Mouse (Mus musculus): Measurements from ENCODE around the gene Sept1.
"Not testable (repeated sequence)": the region's sequence is repeated elsewhere in the genome, so short reads cannot be mapped to it uniquely, and the experiment has no call there.

The Sept1 gene

GRCm38 (mm10) chr7:127192989-127193388, 39.9 kb downstream of the Sept1 start:
- no peak for DNase-seq

GRCm38 (mm10) chr7:127190672-127191071, 42.3 kb downstream of the Sept1 start:
- DNase-seq, result no peak

DNA sequence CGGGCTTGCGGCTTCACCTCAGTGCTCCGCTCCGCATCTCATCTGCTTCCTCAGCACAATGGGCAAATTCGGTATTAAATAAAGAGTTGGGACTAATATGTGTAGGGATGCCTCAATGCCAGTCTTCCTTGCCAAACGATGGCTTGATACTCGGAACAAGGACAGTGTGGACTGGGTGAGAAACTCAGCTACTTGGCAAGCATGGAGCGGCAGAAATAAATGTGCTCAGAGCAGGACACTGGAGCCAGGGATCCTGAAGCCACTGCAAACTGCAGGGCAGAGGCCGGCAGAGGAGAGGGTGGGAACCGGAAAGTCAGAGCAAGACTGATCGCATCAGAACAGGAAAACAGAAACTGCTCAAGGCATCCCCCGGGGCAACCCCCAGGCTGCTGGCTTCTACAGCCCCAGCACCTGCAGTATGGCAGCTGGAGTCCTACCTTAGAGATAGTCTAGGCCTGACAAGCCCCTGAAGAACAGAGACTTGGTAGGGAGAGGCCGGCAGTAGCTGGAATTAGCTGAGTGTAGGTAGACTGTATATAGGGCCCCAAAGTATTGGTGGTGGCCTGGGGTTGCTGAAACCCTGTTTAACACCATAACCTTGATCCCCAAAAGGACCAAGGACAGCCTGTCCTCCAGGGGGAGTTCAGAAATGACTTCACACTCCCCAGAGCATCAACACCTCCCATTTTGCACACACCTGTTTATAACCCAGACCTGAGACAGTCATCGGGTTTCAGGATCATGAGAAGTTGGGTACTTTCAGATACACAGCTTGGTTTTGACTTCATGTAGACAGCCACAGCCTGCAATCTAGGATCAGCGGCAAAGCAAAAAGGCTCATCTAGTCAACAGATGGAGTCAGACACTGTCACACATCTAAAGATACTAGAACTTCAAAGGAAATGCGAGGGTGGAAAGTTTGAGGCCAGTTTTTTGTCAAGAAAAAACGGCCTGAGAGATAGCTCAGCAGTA, 44.3 kb downstream of the Sept1 start:
- no peak for DNase-seq

DNA sequence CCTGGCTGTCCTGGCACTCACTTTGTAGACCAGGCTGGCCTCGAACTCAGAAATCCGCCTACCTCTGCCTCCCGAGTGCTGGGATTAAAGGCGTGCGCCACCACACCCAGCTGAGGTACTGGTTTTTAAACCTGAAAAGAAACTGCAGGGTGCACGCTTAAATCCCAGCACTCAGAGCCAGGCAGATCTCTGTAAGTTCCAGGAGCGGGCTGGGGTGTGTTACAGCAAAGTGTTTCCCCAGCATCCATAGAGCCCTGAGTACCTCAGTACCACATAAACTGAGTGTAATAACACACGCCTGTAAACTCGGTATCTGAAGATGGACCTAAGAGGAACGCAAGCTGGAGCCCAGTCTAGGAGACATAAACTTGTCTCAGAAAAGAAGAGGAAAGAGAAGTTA, 45.6 kb downstream of the Sept1 start:
- no peak for DNase-seq

DNA sequence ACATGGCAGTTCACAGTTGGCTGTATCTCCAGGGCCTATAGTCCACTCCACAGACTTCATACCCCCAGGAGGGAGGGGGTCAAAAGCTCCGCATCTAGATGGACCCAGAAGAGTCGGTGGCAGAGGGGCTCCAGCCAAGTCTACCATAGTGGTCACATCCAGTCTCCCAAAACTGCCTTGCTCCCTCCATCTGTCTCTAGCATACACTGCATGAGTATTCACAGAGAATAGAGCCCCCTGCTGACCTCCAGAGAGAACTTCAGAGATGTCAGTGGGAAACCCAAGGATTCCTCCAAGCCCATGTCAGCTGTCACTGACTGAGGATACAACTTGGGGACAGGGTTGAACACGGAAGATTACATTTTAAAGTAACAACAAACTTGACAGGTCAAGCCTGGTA, 47.3 kb downstream of the Sept1 start:
- no peak for DNase-seq

DNA sequence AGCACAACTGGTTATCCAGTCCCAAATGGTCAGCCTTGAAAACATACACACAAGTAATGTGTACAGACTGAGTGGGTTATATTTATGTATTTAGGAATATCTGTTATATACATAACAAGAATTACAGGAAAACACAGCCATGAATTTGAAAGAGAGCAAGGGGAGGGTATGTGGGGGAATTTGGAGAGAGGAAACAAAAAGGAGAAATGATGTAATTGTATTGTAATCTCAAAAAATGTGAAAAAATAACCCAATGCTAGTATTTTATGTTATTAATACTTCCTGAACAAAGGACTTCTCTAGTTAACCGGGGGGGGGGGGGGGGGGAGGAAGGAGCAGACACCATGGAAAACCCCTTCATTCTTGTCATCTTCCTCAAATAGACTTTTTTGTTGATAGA, 48.2 kb downstream of the Sept1 start:
- no peak for DNase-seq

DNA sequence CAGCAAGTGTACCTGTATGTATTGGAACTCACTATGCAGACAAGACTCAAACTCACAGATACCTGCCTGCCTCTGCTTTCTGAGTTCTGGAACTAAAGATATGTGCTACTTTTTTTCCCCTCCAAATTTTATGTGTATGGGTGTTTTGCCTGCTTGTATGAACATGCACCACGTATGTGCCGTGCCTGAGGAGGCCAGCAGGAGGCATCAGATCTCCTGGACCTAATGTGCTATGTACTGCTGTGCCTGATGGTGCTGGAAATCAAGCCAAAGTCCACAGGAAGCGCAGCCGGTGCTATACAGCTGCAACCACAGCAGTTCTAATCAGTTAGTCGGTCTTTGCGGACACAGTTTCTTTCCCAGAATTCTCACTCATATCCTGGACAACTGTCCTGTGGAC, 49.1 kb downstream of the Sept1 start:
- no peak for DNase-seq

GRCm38 (mm10) chr7:127183345-127183744, 49.6 kb downstream of the Sept1 start:
- no peak for DNase-seq

GRCm38 (mm10) chr7:127181724-127182123, 51.2 kb downstream of the Sept1 start:
- not testable (repeated sequence) for DNase-seq

DNA sequence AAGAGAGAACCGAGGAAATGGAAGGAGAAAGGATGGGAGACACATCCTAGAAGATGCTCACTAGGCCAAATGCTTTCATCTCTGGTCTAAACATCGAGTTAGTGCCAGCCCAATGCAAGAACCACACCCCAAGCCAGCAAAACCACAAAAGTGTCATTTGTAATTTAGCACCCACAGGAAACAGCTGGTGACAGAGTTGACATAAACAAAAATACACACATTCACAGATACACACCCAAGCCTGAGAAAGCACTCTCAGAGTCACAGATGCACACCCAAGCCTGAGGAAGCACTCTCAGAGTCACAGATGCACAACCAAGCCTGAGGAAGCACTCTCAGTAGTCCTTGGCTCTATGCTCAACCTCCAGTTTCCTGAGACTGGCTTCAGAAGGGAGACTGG, 52.1 kb downstream of the Sept1 start:
- no peak for DNase-seq

GRCm38 (mm10) chr7:127176937-127177336, 56.0 kb downstream of the Sept1 start:
- no peak for DNase-seq

DNA sequence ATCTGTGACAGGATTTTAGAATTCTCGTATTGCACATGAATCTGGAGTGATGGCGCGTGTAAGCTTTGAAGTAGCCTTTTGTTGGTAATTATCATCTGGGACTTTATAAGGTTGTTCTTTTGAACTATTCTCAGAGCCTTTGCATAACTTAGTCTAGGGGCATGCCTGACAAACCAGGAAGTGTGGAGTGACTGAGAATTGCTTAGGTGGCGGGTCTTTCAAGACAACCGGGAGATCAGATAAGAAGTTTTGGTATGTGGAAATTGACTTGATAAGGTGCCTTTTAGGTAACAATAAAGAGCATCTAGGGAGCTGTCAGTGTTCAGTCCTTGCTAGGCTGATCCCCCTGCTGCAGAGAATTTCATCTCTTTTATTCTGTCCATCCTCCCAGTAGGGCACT, 66.4 kb downstream of the Sept1 start:
- DNase-seq, result no peak

GRCm38 (mm10) chr7:127165607-127166493, 67.1 kb downstream of the Sept1 start:
- DNase-seq, result no peak
